Mouse (Mus musculus): ENCODE results near the gene Rab37.

Rab37 gene

DNA sequence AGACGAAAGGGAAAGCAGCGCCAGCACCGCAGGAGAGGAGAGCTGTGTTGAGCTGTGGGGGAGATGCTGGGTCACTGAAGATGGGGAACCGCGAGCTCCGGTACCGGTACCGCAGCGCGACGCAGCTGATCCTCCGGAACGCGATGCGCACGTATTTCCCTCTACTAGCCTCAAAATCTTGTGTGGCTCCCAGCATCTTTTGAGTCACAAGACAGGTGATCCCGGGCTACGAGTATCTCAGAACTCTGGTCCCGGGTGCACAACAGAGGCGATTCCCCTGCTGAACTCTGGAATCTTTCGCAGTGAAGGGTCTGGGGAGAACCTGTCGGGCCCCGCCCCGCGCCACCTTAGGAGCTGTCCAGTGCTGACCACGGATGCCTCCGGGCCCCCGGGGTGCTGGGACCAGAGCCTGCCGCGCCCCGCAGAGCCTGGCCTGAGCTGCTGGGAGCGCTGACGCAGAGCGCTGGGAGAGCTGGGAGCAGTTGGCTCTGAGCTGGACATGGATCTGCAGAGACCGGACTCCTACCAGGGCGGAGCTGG lies at the start of gene Rab37:
TSS of gene Rab37 (plus strand) at position 70 of the 540 bp plus-strand sequence.
- no peak for DNase-seq

DNA sequence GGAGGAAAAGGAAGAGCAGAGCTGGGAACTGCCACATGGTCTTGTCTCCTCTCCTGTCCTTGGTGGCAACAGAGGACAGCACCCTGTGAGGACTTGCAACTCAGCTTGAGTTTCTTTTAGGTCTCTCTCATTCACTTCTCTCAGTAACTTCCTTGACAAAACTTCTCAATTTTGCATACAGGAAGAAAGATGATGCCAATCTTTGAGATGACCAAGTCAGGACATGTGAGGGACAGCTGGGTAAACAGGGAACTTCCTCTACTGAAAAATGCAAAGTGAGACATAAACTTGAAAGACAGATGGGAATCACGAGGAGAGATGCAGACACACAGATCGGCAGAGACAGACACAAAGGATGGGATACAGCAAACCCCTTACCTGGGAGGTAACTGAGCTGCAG lies 43.0 kb upstream of the Rab37 start, which contains the start of gene Cd300ld3:
TSS of gene Cd300ld3 (minus strand) at position 151 of the 400 bp plus-strand sequence.
- DNase-seq, result no peak

DNA sequence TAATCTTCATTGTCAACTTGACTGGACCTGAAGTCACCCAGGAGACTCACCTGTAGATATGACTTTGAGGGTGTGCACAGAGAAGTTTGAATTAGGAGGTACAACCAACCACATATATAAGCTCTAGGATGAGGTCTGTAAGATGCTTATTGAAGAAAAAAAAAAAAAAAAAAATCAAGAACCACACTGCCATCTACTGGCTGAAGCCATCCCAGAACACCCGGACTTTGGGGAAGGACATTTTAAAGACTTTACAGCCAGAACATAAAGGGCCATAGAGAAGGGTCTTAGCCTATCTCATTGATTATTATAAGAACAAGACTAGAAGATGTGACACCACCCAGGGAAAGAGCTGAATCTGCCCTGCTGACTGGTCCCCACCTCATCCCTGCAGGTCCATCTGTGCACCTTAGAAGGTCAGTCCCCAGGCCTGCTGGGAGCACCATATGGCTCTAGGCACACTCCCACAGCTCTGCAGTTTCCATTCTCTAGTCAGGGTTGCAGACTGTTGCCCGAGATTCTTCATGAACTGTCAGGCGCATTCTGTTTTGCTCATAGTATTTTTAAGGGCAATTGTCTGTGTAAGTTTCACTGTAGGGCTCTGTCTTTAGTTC lies 41.8 kb upstream of the Rab37 start:
- DNase-seq, result no peak

DNA sequence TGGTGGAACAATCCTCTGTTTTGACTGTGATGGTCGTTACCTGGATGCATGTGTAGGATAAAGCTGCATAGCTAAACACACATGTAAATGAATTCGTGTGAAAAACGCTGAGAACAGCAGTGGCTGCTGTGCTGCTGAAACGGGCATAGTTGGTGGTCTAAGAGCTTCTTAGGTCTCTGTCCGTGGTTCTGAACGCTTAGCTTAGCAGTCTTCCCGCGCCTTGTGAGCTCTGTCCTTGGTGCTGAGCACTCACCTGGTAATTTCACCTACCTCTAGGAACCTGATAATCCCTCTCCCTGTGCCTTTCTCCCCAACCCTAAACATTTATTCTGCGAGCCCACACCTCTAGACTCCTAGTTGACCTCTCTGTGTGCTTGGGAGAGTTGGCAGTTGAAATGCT lies 39.0 kb upstream of the Rab37 start:
- peak; percentile 2 to 23 for DNase-seq

DNA sequence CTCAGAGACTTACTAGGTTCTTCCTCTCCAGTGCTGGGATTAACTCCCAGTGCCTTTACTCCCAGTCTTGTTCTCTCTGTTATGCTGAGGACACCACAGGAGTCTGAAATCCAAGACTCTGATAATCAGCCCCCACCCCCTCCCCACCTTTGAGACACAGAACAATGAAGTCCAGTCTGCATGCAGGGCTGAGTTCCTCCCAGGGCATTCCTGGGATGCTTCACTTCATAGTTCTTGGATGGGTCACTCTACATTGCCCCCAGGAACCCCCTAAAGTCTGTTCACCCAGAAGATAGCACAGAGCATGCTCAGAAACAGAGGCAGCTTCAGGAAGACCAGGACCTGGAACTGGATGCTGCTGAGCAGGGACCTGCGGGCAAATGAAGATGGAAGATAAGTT lies 38.2 kb upstream of the Rab37 start:
- DNase-seq, result no peak

DNA sequence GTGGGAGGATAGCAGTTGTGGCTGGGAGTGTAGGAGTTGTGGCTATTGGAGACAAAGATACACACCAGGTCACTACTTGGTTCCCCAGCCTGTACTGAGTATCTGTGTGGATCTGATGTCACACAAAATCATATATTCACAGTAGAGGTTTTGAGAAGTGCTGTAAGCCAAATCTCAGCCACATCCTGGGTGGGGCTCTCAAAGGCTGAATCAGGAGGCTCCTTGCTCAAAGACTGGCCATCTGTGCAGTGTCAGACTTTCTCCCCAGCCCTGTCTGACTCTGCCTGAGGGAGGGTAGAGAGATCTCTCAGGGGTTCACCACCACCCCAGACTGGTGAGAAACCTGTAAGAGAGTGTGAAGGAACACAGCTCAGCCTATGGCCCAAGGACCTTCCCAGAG lies 36.7 kb upstream of the Rab37 start:
- DNase-seq, result no peak

DNA sequence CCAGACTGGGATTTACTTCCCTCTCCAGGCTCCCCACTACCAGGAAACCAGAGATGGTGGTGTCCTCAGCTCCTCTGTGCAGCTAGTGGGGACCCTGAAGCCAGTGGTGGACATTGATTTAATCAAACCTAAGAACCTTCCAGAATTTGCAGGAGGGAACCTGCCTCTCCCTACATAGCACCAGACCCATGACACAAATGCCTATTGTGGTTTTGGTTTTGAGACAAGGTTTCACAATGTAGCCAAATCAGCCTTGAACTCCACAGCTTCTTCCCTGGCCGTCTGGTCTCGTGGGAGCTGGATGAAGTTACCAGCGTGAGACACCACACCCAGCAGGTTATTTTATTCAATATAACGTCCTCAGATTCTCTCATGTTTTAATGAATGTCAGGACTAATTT lies 32.5 kb upstream of the Rab37 start:
- DNase-seq, result no peak

DNA sequence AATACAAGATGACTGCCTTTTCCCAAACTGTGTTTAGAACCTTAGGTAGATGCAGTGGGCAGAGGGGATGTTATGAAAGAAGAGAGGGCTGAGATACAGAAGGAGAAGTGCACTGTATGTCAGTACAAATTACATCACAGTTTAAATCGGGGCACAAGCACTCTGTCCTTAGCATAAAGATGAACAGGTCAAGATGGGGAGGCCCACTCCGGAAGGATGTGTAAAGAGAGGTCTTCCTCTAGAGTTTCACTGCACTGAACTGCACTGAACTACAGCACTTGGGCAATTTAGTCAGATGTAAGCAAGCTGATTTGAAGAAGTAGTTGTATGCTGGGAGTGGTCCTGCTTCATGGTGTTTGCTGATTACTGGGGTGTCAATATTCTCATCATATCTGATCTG lies 31.4 kb upstream of the Rab37 start:
- no peak for DNase-seq

DNA sequence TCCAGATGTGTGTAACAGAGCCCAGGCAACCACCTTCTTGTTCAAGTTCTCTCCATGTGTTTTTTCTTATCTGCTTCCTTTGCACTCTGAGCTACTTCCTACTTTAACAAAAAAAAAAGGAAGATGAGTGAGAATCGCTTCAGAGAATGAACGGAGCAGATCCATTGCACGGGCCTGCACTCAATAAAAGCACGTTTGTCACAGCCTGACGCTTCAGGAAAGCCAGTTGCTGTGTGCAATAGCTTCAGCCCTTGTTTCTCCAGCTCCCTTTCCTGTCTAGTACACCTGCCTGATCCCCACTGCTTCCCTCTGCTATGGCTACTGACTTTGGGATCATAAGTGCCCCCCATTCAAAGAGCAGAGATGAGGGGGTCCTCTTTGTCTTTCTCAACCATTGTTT lies 29.2 kb upstream of the Rab37 start, which contains the start of gene Cd300e:
TSS of gene Cd300e (minus strand) at position 101 of the 400 bp plus-strand sequence.
- no peak for DNase-seq

DNA sequence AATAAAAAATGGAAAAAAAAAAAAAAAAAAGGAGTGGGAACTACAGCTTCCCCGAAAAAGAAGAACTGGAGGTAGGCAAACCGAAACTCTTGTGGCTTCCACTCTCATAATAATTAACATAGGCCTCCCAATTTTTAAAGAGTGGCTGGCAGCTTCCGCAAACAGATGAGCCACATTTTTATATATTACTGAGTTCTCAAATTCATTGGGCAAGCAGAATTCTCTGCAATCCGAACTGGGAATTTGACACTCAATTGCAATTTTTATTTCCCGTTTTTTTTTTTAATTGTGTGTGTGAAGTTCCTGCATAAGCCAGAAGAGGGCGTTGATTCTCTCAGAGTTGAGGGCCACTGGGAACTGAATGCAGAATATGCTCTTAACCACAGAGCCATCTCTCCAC lies 24.5 kb upstream of the Rab37 start:
- DNase-seq, result no peak

DNA sequence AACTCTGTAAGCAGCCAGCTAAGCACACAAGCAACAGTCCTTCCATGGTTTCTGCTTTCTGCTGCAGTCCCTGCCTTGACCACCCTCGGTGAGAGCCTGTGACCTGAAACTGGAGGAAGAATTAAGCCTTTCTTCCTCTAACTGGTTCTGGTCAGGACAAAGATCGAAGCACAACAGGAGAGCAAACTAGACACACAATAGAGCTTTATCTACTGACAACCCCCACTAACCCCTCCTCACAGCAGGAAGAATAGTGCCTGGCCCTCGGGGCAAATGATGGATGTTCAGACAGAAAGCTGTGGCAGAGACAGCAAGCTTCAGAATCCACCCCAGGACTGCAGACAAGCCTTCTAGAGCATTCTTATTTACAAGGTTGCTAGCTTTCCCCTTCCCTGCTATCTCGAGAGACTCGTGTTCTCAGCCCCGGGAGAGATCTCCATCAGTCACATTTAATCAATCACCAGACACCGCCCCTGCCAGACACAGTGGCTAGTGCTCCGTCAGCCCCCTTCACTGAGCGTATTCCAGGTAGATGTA lies 20.1 kb upstream of the Rab37 start:
- no peak for DNase-seq

DNA sequence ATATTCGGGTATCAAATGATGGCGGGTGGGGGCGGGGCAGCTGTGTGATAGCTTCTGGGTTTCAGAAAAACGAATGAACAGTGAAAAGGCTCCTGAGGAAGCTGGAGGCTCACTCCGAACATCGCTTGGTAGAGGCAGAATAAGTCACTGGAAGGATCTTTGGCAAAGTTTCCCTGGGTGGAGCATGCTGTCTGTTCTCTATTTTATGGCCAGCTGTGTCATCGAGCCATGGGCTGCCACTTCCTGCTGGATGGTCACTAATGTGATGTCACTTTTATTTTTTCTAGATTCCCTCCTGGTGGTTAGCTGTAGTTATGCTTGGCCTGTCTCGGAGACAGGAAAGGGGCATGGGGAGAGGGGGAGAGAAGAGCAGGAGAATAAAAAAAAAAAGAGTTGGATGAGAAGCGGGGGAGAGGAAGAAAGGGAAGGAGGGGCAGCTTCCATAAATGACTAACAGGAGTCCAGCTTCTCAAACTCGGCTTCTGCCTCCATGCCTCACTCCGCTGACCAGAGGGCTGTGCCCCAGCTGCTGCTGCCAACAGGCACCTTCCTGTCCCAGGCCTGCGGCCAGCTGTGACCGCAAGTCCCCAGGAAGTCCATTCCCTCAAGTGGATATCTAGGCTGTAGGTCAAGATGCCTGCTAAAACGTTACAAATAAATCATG lies 19.5 kb upstream of the Rab37 start:
- peak; percentile 70 to 77 for DNase-seq

DNA sequence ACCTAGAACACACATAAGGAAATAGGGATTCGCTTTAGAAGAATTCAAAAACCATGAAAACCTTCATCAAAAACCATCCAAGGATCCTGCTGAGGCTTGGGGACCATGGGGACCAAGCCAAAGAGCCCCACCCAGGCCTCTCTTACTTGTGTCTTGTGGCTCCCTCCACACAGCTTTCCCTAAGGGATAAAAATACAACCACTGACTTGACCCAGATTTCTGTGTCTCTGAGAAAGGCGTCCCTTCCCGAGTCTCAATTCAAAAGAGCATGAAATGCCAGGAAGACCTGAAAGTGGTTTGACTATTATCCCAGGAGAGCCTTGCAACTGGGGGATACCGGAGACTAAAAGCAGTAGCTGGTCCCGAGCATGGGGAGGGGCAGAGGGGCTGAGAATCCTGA lies 18.2 kb upstream of the Rab37 start:
- DNase-seq, result no peak

DNA sequence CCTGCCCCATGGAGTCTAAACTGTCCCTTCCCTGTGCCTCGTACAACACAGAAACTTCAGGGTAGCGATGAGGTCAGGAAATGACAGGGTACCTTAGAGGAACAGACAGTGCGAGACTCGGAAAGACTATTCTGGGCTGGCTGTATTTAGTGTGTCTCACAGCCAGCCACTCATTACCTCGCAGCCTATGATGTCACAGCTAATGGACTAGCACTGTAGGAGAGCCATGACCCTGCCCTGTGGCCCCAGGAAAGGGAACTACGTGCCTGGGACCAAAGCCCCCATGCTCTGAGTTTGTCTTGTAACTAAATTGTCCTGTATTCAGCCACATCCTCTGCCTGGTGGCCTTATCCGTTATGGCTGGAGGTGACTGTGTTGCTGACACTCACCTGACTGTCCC lies 15.8 kb upstream of the Rab37 start:
- no peak for DNase-seq

DNA sequence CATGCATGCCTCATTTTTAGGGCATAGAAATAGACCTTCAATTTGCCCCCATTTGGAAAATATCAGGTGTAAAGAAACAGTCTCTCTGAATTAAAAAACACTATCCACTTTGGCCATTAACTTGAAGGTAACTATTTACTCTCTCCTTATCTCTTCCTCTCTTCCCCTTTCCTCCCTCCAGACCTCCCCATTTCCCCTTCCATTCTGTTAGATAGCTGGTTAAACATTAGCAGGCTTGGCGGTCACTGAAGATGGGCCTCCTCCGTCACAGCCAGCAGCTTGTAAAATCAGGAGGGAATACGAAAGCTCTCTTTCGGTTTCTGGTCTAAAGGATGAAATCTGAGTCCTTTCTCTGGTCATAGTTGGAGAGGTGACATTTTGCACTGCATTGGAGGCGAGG lies 15.4 kb upstream of the Rab37 start:
- no peak for DNase-seq

DNA sequence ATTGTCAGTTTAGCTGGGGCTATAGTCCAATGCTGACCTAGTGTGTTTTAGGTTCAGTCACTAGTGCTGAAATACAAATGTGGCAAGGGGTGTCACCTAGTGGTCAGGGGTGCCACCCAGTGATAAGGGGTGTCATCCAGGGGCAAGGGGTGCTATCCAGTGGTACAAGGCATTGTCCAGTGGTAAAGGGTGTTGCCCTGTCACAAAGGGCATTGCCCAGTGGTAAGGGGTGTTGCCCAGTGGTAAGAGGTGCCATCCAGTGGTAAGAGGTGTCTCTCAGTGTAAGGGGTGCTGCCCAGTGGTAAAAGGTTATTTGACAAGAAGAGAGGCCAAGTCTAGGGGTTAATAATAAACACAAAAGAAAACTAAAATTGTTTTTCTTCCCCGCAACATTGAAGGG lies 13.8 kb upstream of the Rab37 start:
- no peak for DNase-seq

DNA sequence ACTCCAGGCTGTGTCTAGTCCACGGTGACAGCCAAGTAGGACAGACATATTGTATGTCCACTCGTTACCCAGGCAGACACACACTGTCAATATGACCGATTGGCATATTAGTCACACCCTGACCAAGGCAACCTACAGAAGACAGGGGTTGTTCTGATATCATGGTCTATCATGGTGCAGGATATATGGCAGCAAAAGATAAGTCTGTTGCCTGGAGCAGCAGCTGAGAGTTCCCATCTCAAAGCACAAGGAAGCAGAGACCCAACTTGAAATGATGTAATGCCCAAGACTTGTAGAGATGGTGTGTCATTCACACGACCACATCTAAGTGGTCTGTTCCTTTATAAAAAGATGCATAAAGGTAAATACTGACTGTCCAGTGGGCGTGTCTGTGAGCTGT lies 12.6 kb upstream of the Rab37 start:
- DNase-seq, result no peak

DNA sequence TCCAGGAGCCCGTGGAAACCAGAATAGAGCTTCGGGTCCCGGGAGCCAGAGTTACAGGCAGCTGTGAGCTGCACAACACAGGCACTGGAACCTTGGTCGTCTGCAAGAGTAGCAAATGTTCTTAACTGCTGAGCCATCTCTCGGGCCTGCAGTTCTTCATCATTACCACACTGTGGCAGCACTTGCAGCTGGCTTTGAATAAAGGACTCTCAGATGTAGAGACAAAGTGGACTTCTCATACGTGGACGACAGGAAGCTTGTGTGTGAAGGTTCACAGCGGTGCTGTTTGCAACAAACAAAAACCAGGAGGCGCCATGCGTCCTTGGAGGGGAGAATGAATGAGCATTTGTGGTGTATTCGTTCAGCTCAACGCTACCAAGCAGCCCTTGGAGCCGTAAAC lies 10.3 kb upstream of the Rab37 start:
- peak; percentile 42 to 45 for DNase-seq

DNA sequence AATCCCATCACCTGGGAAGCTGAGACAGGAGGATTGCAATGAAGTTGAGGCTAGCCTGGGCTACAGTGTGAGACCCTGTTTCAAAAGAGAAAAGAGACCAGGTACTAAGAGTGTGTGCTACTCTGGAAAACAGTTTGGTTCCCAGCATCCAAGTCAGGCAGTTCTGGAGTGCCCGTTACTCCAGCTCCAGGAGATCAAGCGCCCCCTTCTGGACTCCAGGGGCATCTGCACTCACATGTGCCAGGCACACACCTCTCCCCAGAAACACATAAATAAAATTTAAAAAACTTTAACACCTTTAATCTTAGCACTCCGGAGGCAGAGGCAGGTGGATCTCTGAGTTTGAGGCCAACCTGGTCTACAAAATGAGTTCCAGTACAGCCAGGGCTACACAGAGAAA lies 9.9 kb upstream of the Rab37 start:
- DNase-seq, result no peak

DNA sequence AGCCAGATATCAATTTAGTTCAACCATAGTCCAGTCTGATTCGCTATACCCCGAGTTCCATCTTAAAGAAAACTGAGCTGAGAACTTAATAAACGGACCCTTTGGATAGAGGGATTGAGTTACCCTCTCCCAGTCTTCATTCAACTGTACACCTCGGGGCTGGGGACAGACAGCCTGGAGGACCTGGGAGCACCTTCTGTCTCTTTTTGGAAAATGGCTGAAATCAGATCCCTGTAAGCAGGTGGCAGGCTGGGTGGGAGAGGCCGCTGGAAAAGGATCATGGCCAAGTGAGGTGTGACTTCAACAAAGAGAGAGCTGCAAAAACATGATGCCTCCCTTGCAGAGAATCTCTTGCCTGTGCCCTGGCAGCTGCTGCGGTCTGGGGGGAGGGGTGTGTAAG lies 9.0 kb upstream of the Rab37 start:
- no peak for DNase-seq

DNA sequence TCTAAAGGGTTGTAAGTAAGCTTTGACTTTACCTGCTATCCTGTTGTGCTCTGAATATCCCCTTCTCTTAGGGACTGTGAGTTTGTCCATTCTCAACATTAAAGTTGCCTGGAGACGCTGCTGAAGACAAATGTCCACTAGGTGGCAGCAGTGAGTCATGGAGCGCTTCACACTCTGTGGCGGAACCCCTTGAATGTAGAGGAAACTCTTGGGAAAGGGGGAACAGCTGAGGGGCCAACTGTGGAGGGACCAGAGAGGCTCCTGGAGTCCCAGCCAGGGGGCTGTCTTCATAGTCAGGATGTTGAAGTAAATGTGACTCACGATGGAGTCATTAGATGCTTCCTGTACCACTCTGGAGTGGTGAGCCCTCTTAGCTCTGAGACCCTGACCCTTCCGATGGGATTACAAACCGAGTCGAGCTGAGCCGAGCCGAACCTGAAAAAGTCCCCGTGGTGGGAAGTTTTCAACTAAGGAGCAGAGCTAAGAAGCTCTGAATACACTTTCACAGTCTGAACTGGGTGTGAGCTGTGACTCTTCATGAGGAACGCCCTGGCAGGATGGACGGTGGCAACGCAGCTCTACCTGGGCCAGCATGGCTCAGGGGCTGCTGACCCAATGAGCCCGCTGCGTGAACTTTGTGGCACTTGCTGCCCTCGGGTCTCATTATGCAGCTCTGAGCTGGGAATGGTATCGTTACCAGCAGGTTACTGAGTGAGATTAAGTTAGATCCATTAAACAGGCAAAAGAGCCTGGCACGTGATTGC lies 7.7 kb upstream of the Rab37 start:
- DNase-seq, result peak; percentile 41 to 66

DNA sequence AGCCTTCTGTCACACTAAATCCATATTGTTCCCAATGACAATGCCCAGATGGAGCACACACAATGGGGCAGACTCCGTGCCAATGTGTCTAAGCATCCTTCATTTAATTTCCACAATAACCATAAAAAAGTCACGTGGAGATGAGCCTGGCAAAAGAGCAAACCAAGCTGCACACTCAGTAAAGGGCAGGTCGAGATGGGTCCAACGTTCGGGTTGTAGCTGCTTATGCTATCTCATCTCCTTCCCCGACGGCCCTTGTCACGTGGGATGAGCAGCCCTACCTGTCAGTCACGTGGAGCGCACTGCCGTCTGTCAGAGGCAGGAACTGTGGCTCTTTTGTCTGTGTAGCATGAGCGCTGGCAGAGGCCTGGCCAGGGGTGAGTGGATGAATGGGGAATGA lies 6.6 kb upstream of the Rab37 start:
- no peak for DNase-seq

DNA sequence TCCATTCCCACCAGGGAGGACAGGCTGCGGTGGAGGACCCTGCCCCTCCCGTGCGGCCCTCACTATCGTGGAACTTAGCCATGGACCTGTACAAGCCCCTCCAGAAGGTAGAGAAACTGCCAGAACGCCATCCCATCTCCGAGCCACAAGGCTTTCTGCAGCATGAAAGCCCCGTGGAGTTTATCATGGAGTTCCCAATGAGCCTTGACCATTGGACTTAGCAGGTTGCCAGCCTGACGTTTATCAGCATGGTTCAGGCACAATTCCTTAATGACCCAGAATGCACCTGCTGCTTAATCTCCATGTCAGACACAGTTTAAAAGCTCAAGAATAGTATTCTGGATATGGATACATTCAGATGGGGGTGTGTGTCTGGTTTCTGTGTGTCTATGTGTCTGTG lies 6.2 kb upstream of the Rab37 start:
- no peak for DNase-seq

DNA sequence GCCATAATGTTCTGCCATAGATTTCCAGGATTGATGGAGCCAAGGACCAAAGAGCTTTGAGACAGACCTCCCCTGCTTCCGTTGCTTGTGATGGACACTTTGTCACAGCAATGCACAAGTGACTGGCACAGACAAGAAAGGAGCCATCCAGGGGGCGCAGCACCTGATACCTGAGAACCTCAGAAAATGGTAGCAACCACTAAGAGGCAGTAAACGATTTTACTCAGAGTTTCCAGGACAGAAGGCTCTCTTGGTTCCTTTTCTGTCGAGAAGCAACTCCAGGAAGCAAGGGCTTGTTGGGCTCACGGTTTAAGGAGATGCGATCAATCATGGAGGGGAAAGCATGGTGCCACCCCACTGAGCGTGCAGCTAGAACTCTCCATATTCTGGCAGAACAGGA lies 5.0 kb upstream of the Rab37 start:
- no peak for DNase-seq

All from lung, adult 18-20 months (tissue).